Mouse (Mus musculus): ENCODE data around the gene Fchsd2. TPM values are rescaled to one million over a fixed set of nuclear protein-coding genes. Genes with fewer than 3 reads are reported as not detected.
A peak's percentile ranks its signal among the peaks of the same experiment; 100 is the strongest.

The Fchsd2 gene
- polyA plus RNA-seq, 1 experiment from 2014 or later = 51.6 TPM

GRCm38 (mm10) chr7:101314396-101314795 lies 221.7 kb downstream of the Fchsd2 start:
- H3K9ac ChIP-seq (replicated peaks; ENCODE audit: low read depth, low read length) = no peak overlapping the region
- no peaks in the 10 kb centered on the region for H3K9me3 ChIP-seq (ENCODE audit: control insufficient read depth, low read length)
- WGBS = 66% methylated on average over 5 of the region's 5 CpGs
- H3K4me1 ChIP-seq (ENCODE audit: control insufficient read depth, insufficient read depth, low read length) = no peaks in the 10 kb centered on the region
- ATAC-seq (ENCODE audit: low read depth) = no peak
- no peak overlapping the region for H3K4me3 ChIP-seq (ENCODE audit: low read depth, low read length)
- H3K27ac ChIP-seq (ENCODE audit: low read depth, low read length) = no peak overlapping the region
- no peak overlapping the region for H3K4me2 ChIP-seq (ENCODE audit: low read depth, low read length)
- no peaks in the 10 kb centered on the region for H3K27me3 ChIP-seq (ENCODE audit: control insufficient read depth, insufficient read depth, low read length)
- H3K36me3 ChIP-seq (ENCODE audit: control insufficient read depth, insufficient read depth, low read length) = no peaks in the 10 kb centered on the region

DNA sequence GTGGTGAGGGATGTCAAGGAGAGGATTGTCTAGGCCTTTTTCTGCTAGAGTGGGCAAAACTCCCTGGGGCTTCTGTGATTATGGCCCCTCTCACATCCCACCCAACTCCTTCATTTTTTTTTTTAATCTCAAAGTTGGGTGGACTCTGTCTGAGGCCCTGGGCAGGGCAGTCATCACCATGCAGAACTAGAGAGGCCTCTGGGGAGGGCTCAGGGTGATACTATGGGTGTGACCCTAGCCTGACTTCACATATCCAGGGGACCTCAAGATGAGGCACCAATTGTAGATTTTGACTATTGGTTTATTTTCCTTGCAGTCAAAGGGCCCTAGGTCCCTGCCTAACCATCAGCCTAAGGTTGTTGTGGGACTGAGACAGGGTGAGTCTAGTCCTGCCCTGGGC lies 223.0 kb downstream of the Fchsd2 start:
- Histone ChIP-seq H3K4me2 (ENCODE audit: low read depth, low read length) (no peak overlapping the region), H3K9ac (replicated peaks; ENCODE audit: low read depth, low read length) (no peak overlapping the region), H3K4me3 (ENCODE audit: low read depth, low read length) (no peak overlapping the region), H3K4me1 (ENCODE audit: control insufficient read depth, insufficient read depth, low read length) (no peaks in the 10 kb centered on the region), H3K27me3 (ENCODE audit: control insufficient read depth, insufficient read depth, low read length) (no peaks in the 10 kb centered on the region), H3K27ac (ENCODE audit: low read depth, low read length) (no peak overlapping the region), H3K36me3 (ENCODE audit: control insufficient read depth, insufficient read depth, low read length) (no peaks in the 10 kb centered on the region), H3K9me3 (ENCODE audit: control insufficient read depth, low read length) (no peaks in the 10 kb centered on the region)
- ATAC-seq (ENCODE audit: low read depth) = no peak

DNA sequence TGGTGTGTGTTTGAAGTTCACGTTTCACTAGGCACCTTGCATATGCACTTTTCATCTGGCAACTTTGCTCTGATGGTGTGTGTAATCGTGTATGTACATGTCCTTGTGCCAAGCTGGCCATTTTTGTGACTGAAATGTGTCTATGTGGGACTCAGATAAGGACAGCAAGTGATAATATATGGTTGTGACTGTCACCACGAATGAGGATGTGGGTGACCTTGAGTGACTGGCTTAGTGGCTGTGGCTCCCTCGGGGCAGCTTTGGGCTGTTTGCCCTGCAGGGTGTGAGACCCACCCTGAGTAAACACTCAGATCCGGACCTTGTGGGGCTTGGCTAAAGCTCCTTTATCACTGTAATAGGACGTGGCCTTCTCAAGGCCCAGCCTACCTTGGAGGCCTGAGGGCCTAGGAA lies 223.9 kb downstream of the Fchsd2 start:
- no peak for ATAC-seq (ENCODE audit: low read depth)
- Histone ChIP-seq H3K27ac (ENCODE audit: low read depth, low read length) (no peak overlapping the region), H3K36me3 (ENCODE audit: control insufficient read depth, insufficient read depth, low read length) (no peaks in the 10 kb centered on the region), H3K27me3 (ENCODE audit: control insufficient read depth, insufficient read depth, low read length) (no peaks in the 10 kb centered on the region), H3K4me3 (ENCODE audit: low read depth, low read length) (no peak overlapping the region), H3K9ac (replicated peaks; ENCODE audit: low read depth, low read length) (no peak overlapping the region), H3K4me2 (ENCODE audit: low read depth, low read length) (no peak overlapping the region), H3K4me1 (ENCODE audit: control insufficient read depth, insufficient read depth, low read length) (no peaks in the 10 kb centered on the region), H3K9me3 (ENCODE audit: control insufficient read depth, low read length) (no peaks in the 10 kb centered on the region)
- WGBS = 67% methylated on average over 6 of the region's 6 CpGs

DNA sequence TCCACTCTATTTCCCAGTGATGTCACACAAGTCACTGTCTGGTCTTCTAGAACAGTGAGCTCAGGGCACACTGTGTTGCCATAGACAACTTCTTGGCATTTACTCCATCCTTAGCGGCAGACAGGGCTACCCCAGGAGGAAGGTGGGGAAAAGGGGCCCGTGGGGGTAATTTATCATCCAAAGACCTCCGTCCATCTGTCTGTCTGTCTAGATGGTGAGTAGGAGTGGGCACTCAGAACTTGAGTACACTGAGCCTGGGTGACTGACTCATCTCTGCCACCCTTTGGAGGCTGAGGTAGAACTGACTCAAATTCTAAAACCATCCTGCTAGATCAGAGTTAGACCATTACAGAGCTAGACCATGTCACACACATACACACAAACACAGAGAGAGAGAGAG lies 224.4 kb downstream of the Fchsd2 start, which contains the start of gene Stard10:
Stard10 (plus strand) TSS at position 73 of the 400 bp plus-strand sequence.
- Histone ChIP-seq H3K4me1 (ENCODE audit: control insufficient read depth, insufficient read depth, low read length) (no peaks in the 10 kb centered on the region), H3K4me2 (ENCODE audit: low read depth, low read length) (no peak within 1 kb of the TSS), H3K27ac (ENCODE audit: low read depth, low read length) (no peak within 1 kb of the TSS), H3K9me3 (ENCODE audit: control insufficient read depth, low read length) (no peaks in the 10 kb centered on the region), H3K4me3 (ENCODE audit: low read depth, low read length) (no peak within 1 kb of the TSS), H3K27me3 (ENCODE audit: control insufficient read depth, insufficient read depth, low read length) (no peaks in the 10 kb centered on the region), H3K36me3 (ENCODE audit: control insufficient read depth, insufficient read depth, low read length) (no peaks in the 10 kb centered on the region), H3K9ac (replicated peaks; ENCODE audit: low read depth, low read length) (no peak within 1 kb of the TSS)
- WGBS = 74% methylated on average over 3 of the region's 3 CpGs
- no peak for ATAC-seq (ENCODE audit: low read depth)

DNA sequence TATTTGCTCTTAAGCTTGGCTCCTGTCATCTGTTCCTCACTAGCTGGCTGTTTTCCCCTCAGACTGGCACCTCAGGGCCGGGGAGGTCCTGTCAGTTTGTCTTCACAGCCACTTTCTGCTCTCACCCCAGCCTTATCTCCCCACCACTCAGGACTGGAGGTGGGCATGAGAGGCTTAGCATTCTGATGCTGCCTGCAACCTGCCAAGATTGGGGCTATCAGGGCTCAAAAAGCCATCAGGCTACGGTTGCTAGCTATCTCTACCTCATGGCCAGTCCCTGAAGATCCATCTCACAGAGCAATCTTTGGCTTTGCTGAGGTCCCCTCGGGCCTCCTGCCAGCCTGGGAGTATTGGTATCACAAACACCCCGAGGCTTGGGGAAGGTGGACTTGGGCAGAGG lies 226.2 kb downstream of the Fchsd2 start:
- no peak for ATAC-seq (ENCODE audit: low read depth)
- Histone ChIP-seq H3K36me3 (ENCODE audit: control insufficient read depth, insufficient read depth, low read length) (no peaks in the 10 kb centered on the region), H3K4me2 (ENCODE audit: low read depth, low read length) (no peak overlapping the region), H3K4me1 (ENCODE audit: control insufficient read depth, insufficient read depth, low read length) (no peaks in the 10 kb centered on the region), H3K27ac (ENCODE audit: low read depth, low read length) (no peak overlapping the region), H3K9me3 (ENCODE audit: control insufficient read depth, low read length) (no peaks in the 10 kb centered on the region), H3K27me3 (ENCODE audit: control insufficient read depth, insufficient read depth, low read length) (no peaks in the 10 kb centered on the region), H3K4me3 (ENCODE audit: low read depth, low read length) (no peak overlapping the region), H3K9ac (replicated peaks; ENCODE audit: low read depth, low read length) (no peak overlapping the region)
- 79% methylated on average over 4 of the region's 4 CpGs for WGBS

- H3K9ac ChIP-seq (replicated peaks; ENCODE audit: low read depth, low read length) = no peak overlapping the region
- no peaks in the 10 kb centered on the region for H3K4me1 ChIP-seq (ENCODE audit: control insufficient read depth, insufficient read depth, low read length)
- H3K9me3 ChIP-seq (ENCODE audit: control insufficient read depth, low read length) = no peaks in the 10 kb centered on the region
- no peak overlapping the region for H3K27ac ChIP-seq (ENCODE audit: low read depth, low read length)
- H3K4me2 ChIP-seq (ENCODE audit: low read depth, low read length) = peak overlapping the region; percentile 100; the same call in 1 of the 2 replicates
- 92% methylated on average over 1 of the region's 1 CpGs for WGBS
- no peaks in the 10 kb centered on the region for H3K36me3 ChIP-seq (ENCODE audit: control insufficient read depth, insufficient read depth, low read length)
- ATAC-seq (ENCODE audit: low read depth) = no peak
- no peaks in the 10 kb centered on the region for H3K27me3 ChIP-seq (ENCODE audit: control insufficient read depth, insufficient read depth, low read length)
- H3K4me3 ChIP-seq (ENCODE audit: low read depth, low read length) = no peak overlapping the region
Measured at GRCm38 (mm10) chr7:101319796-101320195, 227.1 kb downstream of the Fchsd2 start.

GRCm38 (mm10) chr7:101320399-101321217 lies 227.9 kb downstream of the Fchsd2 start:
- H3K27me3 ChIP-seq (ENCODE audit: control insufficient read depth, insufficient read depth, low read length) = no peaks in the 10 kb centered on the region
- no peaks in the 10 kb centered on the region for H3K9me3 ChIP-seq (ENCODE audit: control insufficient read depth, low read length)
- 5% methylated on average over 30 of the region's 37 CpGs for WGBS
- peak; percentile 87 for ATAC-seq (ENCODE audit: low read depth)
- peak overlapping the region; percentile 72 for H3K4me3 ChIP-seq (ENCODE audit: low read depth, low read length)
- H3K4me1 ChIP-seq (ENCODE audit: control insufficient read depth, insufficient read depth, low read length) = no peaks in the 10 kb centered on the region
- no peaks in the 10 kb centered on the region for H3K36me3 ChIP-seq (ENCODE audit: control insufficient read depth, insufficient read depth, low read length)
- H3K4me2 ChIP-seq (ENCODE audit: low read depth, low read length) = peak overlapping the region; percentile 100
- peak overlapping the region; percentile 72 for H3K9ac ChIP-seq (replicated peaks; ENCODE audit: low read depth, low read length)
- H3K27ac ChIP-seq (ENCODE audit: low read depth, low read length) = no peak overlapping the region

DNA sequence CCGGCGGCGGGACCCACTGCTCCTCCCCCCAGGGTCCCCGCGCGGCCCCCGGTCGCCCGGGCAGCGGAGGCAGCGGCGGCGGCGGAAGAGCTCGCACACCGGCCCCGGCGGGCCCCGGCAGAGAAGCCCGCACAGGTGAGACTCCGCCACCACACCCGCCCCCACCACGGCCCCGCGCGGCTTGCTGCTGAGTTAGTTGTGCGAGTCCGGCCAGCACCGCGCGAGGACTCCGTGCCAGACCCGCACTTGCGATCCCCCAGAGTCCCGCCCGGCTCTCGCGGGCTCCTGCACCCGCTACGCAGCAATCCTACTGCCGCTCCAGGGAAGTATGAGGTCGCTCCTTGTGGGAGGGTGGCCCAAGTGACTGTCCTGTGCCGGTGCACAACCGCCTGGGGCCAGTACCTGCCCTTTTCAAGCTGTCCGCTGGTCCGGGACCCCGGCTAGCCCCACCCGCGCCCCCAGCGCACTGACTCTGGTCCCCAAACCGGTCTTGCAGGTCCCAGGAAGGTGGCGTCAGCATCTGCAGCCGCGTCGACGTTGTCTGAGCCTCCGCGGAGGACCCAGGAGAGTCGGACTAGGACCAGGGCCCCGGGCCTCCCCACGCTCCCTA lies 228.7 kb downstream of the Fchsd2 start:
- WGBS = under 1% methylated on average over 41 of the region's 61 CpGs
- peak overlapping the region; percentile 72 for H3K4me3 ChIP-seq (ENCODE audit: low read depth, low read length)
- peak; percentile 62 for ATAC-seq (ENCODE audit: low read depth)
- no peaks in the 10 kb centered on the region for H3K27me3 ChIP-seq (ENCODE audit: control insufficient read depth, insufficient read depth, low read length)
- no peaks in the 10 kb centered on the region for H3K4me1 ChIP-seq (ENCODE audit: control insufficient read depth, insufficient read depth, low read length)
- no peak overlapping the region for H3K27ac ChIP-seq (ENCODE audit: low read depth, low read length)
- no peaks in the 10 kb centered on the region for H3K36me3 ChIP-seq (ENCODE audit: control insufficient read depth, insufficient read depth, low read length)
- H3K9me3 ChIP-seq (ENCODE audit: control insufficient read depth, low read length) = no peaks in the 10 kb centered on the region
- H3K9ac ChIP-seq (replicated peaks; ENCODE audit: low read depth, low read length) = peak overlapping the region; percentile 72
- H3K4me2 ChIP-seq (ENCODE audit: low read depth, low read length) = peak overlapping the region; percentile 100

- H3K4me3 ChIP-seq (ENCODE audit: low read depth, low read length) = no peak overlapping the region
- WGBS = 58% methylated on average over 4 of the region's 4 CpGs
- H3K9ac ChIP-seq (replicated peaks; ENCODE audit: low read depth, low read length) = no peak overlapping the region
- no peaks in the 10 kb centered on the region for H3K9me3 ChIP-seq (ENCODE audit: control insufficient read depth, low read length)
- H3K4me1 ChIP-seq (ENCODE audit: control insufficient read depth, insufficient read depth, low read length) = no peaks in the 10 kb centered on the region
- no peak for ATAC-seq (ENCODE audit: low read depth)
- H3K27ac ChIP-seq (ENCODE audit: low read depth, low read length) = no peak overlapping the region
- no peaks in the 10 kb centered on the region for H3K27me3 ChIP-seq (ENCODE audit: control insufficient read depth, insufficient read depth, low read length)
- H3K4me2 ChIP-seq (ENCODE audit: low read depth, low read length) = no peak overlapping the region
- H3K36me3 ChIP-seq (ENCODE audit: control insufficient read depth, insufficient read depth, low read length) = no peaks in the 10 kb centered on the region
Measured at GRCm38 (mm10) chr7:101323141-101323594, 230.5 kb downstream of the Fchsd2 start.
